Mouse (Mus musculus) hindbrain, embryonic 16.5 days (tissue): ENCODE measurements around the gene Fpr3. TPM values are rescaled to one million over a fixed set of nuclear protein-coding genes. Genes with fewer than 3 reads are reported as not detected.
"Not testable (repeated sequence)": the region's sequence is repeated elsewhere in the genome, so short reads cannot be mapped to it uniquely, and the experiment has no call there.

Experiments
- ATAC-seq: fragments of 200-750 bp; cut with Nextera tagmentation; 2 replicates; pipeline ENCODE4 v1.8.0; 2017; ENCODE audit warnings: moderate TSS enrichment, moderate library complexity
- H3K27ac ChIP-seq: fragments of 300-500 bp; sonication (generic); 2 replicates; pipeline ENCODE4 v1.5.1; 2014; ENCODE audit warnings: low read depth, mild to moderate bottlenecking, control low read depth, low read length, moderate library complexity
- H3K27me3 ChIP-seq: fragments of 300-500 bp; sonication (generic); replicated peaks from 2 replicates; pipeline ENCODE4 v1.6.1; 2014; ENCODE audit warnings: low read length; ENCODE audit not compliant: control insufficient read depth, insufficient read depth
- H3K36me3 ChIP-seq: fragments of 300-500 bp; sonication (generic); 2 replicates; pipeline ENCODE4 v1.6.1; 2014; ENCODE audit warnings: mild to moderate bottlenecking, low read length, moderate library complexity, mixed read lengths; ENCODE audit not compliant: control insufficient read depth, insufficient read depth
- H3K4me1 ChIP-seq: fragments of 300-500 bp; sonication (generic); 2 replicates; pipeline ENCODE4 v1.6.1; 2014; ENCODE audit warnings: low read depth, low read length; ENCODE audit not compliant: control insufficient read depth, insufficient read depth
- H3K4me2 ChIP-seq: fragments of 300-500 bp; sonication (generic); 2 replicates; pipeline ENCODE4 v1.6.1; 2014; ENCODE audit warnings: mild to moderate bottlenecking, low read length, control low read depth, moderate library complexity
- H3K4me3 ChIP-seq: fragments of 300-500 bp; sonication (generic); 2 replicates; pipeline ENCODE4 v1.5.1; 2014; ENCODE audit warnings: mild to moderate bottlenecking, low read length, control low read depth, moderate library complexity
- H3K9ac ChIP-seq: fragments of 300-500 bp; sonication (generic); 2 replicates; pipeline ENCODE4 v1.6.1; 2014; ENCODE audit warnings: low read depth, mild to moderate bottlenecking, control low read depth, low read length, moderate library complexity
- H3K9me3 ChIP-seq: fragments of 300-500 bp; sonication (generic); 2 replicates; pipeline ENCODE4 v1.6.1; 2014; ENCODE audit warnings: mild to moderate bottlenecking, low read length, moderate library complexity; ENCODE audit not compliant: control insufficient read depth
- WGBS: fragments of 180-500 bp; shearing (Covaris S2); extraction: QIAGEN DNeasy Blood & Tissue Kit; methylation state at CpG from one replicate; pipeline ENCODE4 v1.1.7; 2014; 5-methylcytosine and 5-hydroxymethylcytosine counted together
- polyA plus RNA-seq: library from polyadenylated mRNA; unstranded; fragments of >200 nt; fragmentation: Nextera tagmentation; extraction: Ambion mirVana; gene quantifications from 2 replicates; pipeline ENCODE4 v1.2.1, GENCODE M21; 2015

Gene Fpr3
- not detected in 2 replicates for polyA plus RNA-seq

DNA sequence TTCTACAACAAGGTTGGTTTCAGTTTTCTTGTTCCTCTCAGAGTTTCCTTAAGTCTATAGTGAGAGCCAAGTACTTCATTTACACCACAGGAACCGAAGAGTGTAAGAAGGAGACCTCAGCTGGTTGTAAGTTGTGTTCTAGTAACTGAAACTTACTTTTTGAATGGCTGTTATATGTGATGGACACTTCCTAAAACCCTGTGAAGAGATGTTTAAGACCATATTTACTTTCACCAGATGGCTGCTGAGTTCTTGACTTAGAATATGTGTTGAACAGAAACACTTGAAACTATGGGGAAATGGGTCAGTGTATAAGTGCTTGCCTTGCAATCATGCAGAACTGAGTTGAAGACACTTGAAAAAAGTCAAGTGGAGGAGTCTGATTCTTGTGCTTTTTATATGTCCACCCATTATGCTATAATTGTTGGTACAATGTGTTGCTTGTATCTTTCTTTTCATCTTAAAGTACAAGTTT is at the start of gene Fpr3, which contains the start of gene Fpr2:
Gene Fpr3 (plus strand): TSS at position 79 of the 475 bp plus-strand sequence.
Gene Fpr2 (plus strand): TSS at position 51 of the 475 bp plus-strand sequence.
- no peak within 1 kb of the TSS for H3K4me2 ChIP-seq
- no peaks in the 10 kb centered on the region for H3K36me3 ChIP-seq
- no peak within 1 kb of the TSS for H3K9ac ChIP-seq
- H3K4me1 ChIP-seq, result no peaks in the 10 kb centered on the region
- no peaks in the 10 kb centered on the region for H3K27me3 ChIP-seq
- no peak for ATAC-seq
- no peak within 1 kb of the TSS for H3K4me3 ChIP-seq
- 50% methylated on average over 1 of the region's 1 CpGs for WGBS
- no peaks in the 10 kb centered on the region for H3K9me3 ChIP-seq
- no peak within 1 kb of the TSS for H3K27ac ChIP-seq

DNA sequence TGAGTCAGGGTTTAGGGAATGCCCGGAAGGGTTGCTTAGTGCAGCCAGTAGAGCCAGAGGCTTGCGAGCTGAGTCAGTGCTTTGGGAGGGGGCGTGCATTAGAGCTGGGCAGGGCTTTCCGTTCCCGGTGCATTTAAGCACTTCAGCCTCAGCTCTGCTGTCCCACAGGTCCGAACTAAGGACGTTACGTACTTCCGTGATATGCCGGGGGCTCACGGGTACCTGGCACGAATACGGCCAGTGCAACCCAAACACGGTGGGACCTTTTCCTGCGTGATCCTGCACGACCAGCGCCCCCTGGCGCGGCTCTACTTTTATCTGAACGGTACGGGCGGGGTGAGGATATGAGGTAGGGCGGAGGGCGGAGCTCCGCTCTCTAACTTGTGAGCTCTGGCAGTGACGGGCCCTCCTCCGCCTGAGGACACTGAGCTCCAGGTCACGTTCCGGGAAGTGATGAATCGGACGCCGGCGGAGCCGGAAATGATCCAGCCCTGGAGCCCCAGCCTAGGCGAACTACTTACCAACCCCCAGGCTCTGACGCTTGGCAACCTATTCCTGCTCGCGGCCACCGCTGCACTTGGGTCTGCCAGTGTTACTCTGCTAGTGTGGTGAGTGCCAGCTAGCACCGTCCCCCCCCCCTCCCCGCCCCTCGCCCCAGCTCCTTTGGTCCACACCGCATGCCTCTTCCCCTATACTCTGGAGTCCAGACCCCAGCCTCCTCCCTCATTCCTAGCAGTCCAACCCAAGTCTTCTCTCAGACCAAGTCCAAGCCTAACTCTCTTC is 49.5 kb upstream of the Fpr3 start:
- H3K27ac ChIP-seq, result peak overlapping the region; percentile 83
- peak overlapping the region; percentile 61 for H3K9ac ChIP-seq
- H3K9me3 ChIP-seq, result no peaks in the 10 kb centered on the region
- peak overlapping the region; percentile 83 for H3K4me2 ChIP-seq
- no peaks in the 10 kb centered on the region for H3K27me3 ChIP-seq
- peak; percentile 98 for ATAC-seq
- H3K4me3 ChIP-seq, result peak overlapping the region; percentile 52
- H3K36me3 ChIP-seq, result 0 out of 2 replicates have a peak, but pooled peaks cover 2% of the 10 kb centered on the region
- H3K4me1 ChIP-seq, result peaks cover 29% of the 10 kb centered on the region
- WGBS, result under 1% methylated on average over 43 of the region's 43 CpGs

DNA sequence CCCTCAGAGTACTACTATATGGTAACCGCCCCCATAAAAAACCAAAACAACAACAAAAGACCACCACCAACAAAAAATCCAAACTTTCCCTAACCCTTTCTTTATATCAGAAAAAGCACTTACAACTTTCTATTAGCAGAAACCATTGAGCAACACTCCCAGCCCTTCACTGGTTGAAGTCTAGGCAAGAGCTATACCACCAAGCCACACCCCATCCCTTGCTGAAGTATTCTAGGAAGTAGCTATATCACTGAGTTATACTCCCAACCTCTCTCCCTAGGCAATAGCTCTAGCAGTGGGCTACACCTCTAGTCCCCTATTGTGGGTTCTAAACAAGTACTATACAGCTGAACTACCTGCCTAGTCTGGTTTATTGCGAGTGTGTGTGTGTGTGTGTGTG is 48.4 kb upstream of the Fpr3 start:
- Histone ChIP-seq H3K27ac (no peak overlapping the region), H3K9me3 (no peaks in the 10 kb centered on the region), H3K36me3 (0 out of 2 replicates have a peak, but pooled peaks cover 2% of the 10 kb centered on the region), H3K9ac (no peak overlapping the region), H3K27me3 (no peaks in the 10 kb centered on the region), H3K4me3 (no peak overlapping the region), H3K4me2 (peak overlapping the region; percentile 83), H3K4me1 (peaks cover 23% of the 10 kb centered on the region)
- no peak for ATAC-seq
- WGBS, result 100% methylated on average over 2 of the region's 2 CpGs

DNA sequence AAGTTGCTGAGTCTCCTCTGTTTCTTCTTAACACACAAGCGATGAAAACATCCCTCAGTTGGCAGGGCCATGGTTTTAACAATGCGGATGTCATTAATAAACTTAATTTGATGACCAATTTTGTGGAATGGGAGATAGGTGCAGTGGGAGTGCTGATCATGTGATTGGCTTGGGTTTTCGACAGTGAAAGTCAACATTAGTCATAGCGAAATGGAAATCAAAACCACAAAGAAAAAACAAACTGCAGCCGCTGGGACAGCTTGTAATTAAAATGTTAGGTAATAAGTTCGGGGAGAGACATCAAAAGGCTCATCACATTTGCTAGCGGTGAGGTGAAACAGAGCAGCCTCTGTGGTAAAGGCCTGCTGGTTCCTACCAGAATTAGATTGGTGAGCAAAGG is 46.9 kb upstream of the Fpr3 start:
- Histone ChIP-seq H3K27me3 (no peaks in the 10 kb centered on the region), H3K9ac (no peak overlapping the region), H3K4me1 (peaks cover 21% of the 10 kb centered on the region), H3K4me2 (no peak overlapping the region), H3K27ac (no peak overlapping the region), H3K4me3 (no peak overlapping the region), H3K9me3 (no peaks in the 10 kb centered on the region), H3K36me3 (0 out of 2 replicates have a peak, but pooled peaks cover 2% of the 10 kb centered on the region)
- no peak for ATAC-seq
- 95% methylated on average over 7 of the region's 7 CpGs for WGBS

DNA sequence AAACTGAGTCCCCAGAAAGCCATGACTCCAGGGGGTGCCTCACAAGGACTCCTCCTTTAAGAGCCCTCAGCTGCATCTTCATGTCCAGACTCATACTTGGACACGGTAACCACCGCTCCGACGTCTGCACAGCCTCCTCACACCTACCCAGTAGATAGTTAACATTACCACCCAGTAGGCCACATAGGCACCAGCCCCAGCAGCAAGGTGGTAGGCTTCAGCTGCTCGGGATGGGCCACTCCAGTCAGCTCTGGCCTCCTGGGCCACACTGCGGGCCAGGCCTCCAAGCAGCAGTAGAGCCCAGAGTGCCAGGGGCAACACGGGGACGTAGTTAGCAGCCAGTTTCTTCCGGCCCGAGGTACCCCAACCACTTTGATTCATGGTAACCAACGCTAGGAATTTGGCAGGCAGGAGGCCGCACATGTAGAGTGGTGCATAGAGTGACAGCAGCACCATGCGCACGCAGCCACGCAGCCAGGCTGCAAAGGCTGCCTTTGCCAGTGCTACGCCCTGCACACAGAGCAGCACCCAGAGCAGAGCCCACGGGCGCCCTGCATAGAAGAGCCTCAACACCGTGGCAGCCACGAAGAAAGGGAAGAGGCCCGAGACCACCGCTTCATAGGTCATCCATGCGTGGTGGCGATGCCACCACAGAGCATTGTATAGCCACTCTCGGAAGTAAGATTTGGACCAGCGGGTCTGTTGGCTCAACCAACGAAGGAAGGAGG is 44.0 kb upstream of the Fpr3 start:
- peak; percentile 63 for ATAC-seq
- Histone ChIP-seq H3K4me1 (peaks cover 7% of the 10 kb centered on the region), H3K9ac (no peak overlapping the region), H3K4me3 (no peak overlapping the region), H3K36me3 (no peaks in the 10 kb centered on the region), H3K9me3 (no peaks in the 10 kb centered on the region), H3K27ac (no peak overlapping the region), H3K27me3 (no peaks in the 10 kb centered on the region), H3K4me2 (no peak overlapping the region)
- 71% methylated on average over 27 of the region's 27 CpGs for WGBS

DNA sequence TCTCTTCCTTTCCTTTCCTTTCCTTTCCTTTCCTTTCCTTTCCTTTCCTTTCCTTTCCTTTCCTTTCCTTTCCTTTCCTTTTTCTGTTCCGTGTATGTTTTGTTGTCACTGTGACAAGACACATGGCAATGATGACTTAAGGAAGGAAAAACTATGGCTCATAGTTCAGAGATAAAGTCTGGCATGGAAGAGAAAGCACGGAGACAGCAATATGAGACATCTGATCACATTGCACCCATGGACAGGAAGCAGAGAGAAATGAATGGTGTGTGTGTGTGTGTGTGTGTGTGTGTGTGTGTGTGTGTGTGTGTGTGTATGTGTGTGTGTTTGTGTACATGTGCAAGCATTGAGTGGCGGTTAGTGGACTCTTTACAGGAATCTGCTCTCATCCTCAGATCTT is 43.0 kb upstream of the Fpr3 start:
- H3K4me2 ChIP-seq, H3K4me1 ChIP-seq, H3K27me3 ChIP-seq, H3K27ac ChIP-seq, H3K9me3 ChIP-seq, ATAC-seq, H3K36me3 ChIP-seq, H3K9ac ChIP-seq, H3K4me3 ChIP-seq: not testable (repeated sequence)
- WGBS, result 95% methylated on average over 3 of the region's 3 CpGs

DNA sequence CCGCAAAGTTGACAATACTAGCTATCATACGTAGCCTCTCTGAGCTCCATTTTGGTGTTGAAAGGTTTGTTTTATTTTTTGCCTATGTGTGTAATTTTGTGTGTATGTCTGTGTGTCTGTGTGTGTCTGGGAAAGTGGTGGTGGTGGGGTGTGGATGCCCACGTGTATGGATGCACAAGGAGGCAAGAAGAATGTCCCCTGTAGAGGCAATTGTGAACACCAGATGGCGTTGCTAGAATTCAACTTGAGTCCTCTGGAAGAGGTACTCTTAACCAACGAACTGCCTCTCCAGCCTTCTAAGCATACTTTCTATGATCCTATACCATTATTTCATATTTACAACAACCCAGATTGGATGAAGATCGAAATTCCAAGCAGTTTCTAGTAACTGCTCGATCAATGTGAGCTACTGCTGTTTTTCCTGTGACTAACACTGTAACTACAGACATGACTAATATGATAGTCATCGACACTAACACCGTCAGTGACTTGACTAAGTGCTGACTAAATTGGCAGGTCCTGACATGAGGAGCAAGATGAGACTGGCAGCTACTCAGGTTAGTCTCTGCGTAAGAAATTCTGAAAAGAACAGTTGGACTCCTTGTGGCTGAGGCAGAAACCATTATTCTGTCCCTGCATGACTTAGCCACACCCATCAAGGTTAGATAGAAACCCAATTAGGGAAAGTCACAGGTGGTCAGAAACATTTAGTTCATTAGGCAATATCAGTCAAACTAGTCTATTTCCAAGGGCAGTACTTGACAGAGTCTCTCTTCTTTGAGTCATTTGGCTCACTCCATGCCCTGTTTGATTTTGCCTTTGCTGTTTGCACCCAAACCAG is 42.2 kb upstream of the Fpr3 start:
- Histone ChIP-seq H3K4me3 (no peak overlapping the region), H3K4me2 (no peak overlapping the region), H3K9me3 (no peaks in the 10 kb centered on the region), H3K9ac (no peak overlapping the region), H3K4me1 (no peaks in the 10 kb centered on the region), H3K36me3 (no peaks in the 10 kb centered on the region), H3K27ac (no peak overlapping the region), H3K27me3 (no peaks in the 10 kb centered on the region)
- WGBS, result 73% methylated on average over 10 of the region's 10 CpGs
- no peak for ATAC-seq

DNA sequence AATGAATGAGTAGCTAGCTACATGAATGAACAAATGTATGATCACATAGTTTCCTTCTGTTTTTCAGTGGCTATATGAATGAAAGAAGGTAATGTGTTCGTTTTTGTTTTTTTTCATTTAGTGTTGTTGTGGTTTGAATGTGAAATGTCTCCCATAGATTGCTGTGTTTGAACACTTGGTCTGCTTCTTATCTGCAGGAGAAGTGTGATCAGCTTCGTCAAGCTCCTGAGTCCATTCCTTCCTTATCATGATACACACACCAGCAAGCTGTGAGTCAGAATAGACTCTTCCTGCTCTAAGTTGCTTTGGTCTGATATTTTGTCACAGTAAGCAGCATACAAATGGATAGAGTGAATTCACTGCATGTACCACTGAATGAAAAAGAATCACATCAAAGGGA is 38.7 kb upstream of the Fpr3 start:
- H3K36me3 ChIP-seq, result no peaks in the 10 kb centered on the region
- no peaks in the 10 kb centered on the region for H3K4me1 ChIP-seq
- no peaks in the 10 kb centered on the region for H3K9me3 ChIP-seq
- 86% methylated on average over 2 of the region's 2 CpGs for WGBS
- H3K4me3 ChIP-seq, result no peak overlapping the region
- H3K4me2 ChIP-seq, result no peak overlapping the region
- H3K9ac ChIP-seq, result no peak overlapping the region
- H3K27me3 ChIP-seq, result no peaks in the 10 kb centered on the region
- ATAC-seq, result no peak
- no peak overlapping the region for H3K27ac ChIP-seq
